Mouse (Mus musculus) mesoderm, embryonic 11.5 days (tissue): ENCODE measurements around the gene Cd96.

Experiments used
- DNase-seq: peaks from one replicate; pipeline ENCODE4 v3.0.0-alpha.2; 2012; ENCODE audit warnings: low read depth, low spot score

Cd96 gene

GRCm38 (mm10) chr16:46046906-46047305 lies 73.1 kb downstream of the Cd96 start:
- DNase-seq, result no peak

GRCm38 (mm10) chr16:46036261-46036660 lies 83.8 kb downstream of the Cd96 start:
- no peak for DNase-seq

- DNase-seq, result no peak
These were observed 86.2 kb downstream of the Cd96 start for GRCm38 (mm10) chr16:46033896-46034295.

- no peak for DNase-seq
These were observed 97.0 kb downstream of the Cd96 start for GRCm38 (mm10) chr16:46022958-46023491.

- DNase-seq, result peak; percentile 81
These were observed 97.7 kb downstream of the Cd96 start for GRCm38 (mm10) chr16:46022189-46022928.

- DNase-seq, result no peak
These were observed 98.7 kb downstream of the Cd96 start for GRCm38 (mm10) chr16:46021302-46021701.

GRCm38 (mm10) chr16:46020396-46020795 lies 99.7 kb downstream of the Cd96 start:
- DNase-seq, result no peak

GRCm38 (mm10) chr16:46019799-46020198 lies 100.3 kb downstream of the Cd96 start:
- DNase-seq, result no peak

- no peak for DNase-seq
These were observed 100.7 kb downstream of the Cd96 start for GRCm38 (mm10) chr16:46019359-46019758.

GRCm38 (mm10) chr16:46011696-46012095 lies 108.4 kb downstream of the Cd96 start:
- no peak for DNase-seq

- DNase-seq, result no peak
These were observed 109.2 kb downstream of the Cd96 start for GRCm38 (mm10) chr16:46010906-46011220.

- peak; percentile 97 for DNase-seq
These were observed 109.7 kb downstream of the Cd96 start, which contains the start of gene Plcxd2 for GRCm38 (mm10) chr16:46010153-46010905. Gene Plcxd2, minus strand, starts transcription at chr16:46010218.

- DNase-seq, result peak; percentile 28
These were observed 110.3 kb downstream of the Cd96 start for GRCm38 (mm10) chr16:46009717-46010116.

- no peak for DNase-seq
These were observed 111.3 kb downstream of the Cd96 start for GRCm38 (mm10) chr16:46008766-46009165.

- DNase-seq, result no peak
These were observed 111.9 kb downstream of the Cd96 start for GRCm38 (mm10) chr16:46008036-46008605.

- DNase-seq, result no peak
These were observed 113.8 kb downstream of the Cd96 start for GRCm38 (mm10) chr16:46006261-46006660.

- no peak for DNase-seq
These were observed 118.4 kb downstream of the Cd96 start for GRCm38 (mm10) chr16:46001550-46002166.

- no peak for DNase-seq
These were observed 119.1 kb downstream of the Cd96 start for GRCm38 (mm10) chr16:46000976-46001375.

- no peak for DNase-seq
These were observed 120.5 kb downstream of the Cd96 start for GRCm38 (mm10) chr16:45999374-46000191.

- no peak for DNase-seq
These were observed 121.8 kb downstream of the Cd96 start for GRCm38 (mm10) chr16:45998231-45998630.
